Mouse (Mus musculus) splenic B cell, adult 2 months (primary cell): ENCODE data around the gene Hnrnpr.
A peak's percentile ranks its signal among the peaks of the same experiment; 100 is the strongest.

ENCODE experiments used
- DNase-seq: peaks from one replicate; pipeline ENCODE4 v3.0.0-alpha.2; 2011; ENCODE audit warnings: low read depth, low spot score
- H3K27me3 ChIP-seq: 2 replicates; pipeline ENCODE4 v1.6.1; 2012; ENCODE audit warnings: mild to moderate bottlenecking, low read length, moderate library complexity, mixed read lengths; ENCODE audit not compliant: control insufficient read depth, poor library complexity, insufficient read depth, severe bottlenecking
- H3K36me3 ChIP-seq: 2 replicates; pipeline ENCODE4 v1.6.1; 2012; ENCODE audit warnings: mild to moderate bottlenecking, low read length, moderate library complexity, mixed read lengths; ENCODE audit not compliant: control insufficient read depth, poor library complexity, insufficient read depth, severe bottlenecking

Gene Hnrnpr

DNA sequence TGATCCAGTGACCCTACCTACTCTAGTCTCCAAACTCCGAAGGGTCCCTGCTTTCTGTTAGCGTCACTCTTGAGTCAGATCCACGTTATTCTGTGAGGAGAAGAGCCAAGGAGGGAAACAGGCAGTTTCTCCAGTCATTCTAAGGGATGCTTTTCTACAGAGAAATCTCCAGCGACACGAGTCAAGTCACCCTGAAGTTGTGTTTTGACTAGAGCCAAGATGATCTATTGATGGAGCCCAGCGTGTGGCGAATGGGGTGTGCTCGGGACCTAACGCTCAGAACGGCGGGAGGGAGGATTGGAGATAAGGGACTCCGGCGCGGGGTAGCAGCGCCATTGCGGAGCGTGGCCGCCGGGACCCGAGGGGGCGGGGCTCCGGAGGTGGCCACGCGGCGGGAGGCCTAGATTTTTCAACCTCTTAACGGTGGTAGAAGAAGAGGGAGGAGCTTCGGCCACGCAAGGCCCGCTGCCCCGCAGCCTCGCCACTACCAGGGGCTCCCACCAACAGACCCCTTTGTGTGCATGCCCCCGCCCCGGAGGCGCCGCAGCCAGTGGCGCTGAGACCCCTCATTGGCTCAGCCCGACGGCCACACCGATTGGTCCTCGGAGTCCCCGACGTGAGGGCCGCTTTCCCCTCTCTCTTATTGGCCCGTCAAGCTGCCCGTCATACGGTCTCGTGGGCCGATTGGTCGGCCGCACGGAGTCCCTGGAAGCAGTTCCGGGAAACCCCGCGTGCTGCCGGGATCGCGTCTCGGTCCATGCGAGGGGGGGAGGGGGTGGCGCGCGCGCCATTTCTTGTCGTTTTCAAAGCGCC is at the start of gene Hnrnpr:
Gene Hnrnpr, plus strand, starts transcription at position 714 of the 813 bp plus-strand sequence.
- DNase-seq = peak; percentile 99

DNA sequence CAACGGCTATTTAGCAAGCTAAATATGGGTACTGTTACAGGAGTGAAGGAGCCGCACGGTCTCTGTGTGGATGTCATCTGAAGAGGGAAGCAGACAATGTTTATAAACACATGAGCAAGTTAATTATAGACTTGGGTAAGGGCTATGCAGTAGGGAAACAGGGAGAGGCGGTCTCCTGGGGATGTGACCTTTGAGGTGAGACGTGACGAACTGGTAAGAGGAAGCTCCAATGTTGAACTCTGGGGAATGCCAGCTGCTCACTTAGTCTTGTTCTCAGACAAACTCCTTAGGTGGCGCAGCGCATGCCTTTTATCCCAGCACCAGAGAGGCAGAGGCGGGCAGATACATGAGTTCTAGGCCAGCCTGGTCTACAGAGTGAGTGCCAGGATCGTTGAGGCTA is 48.8 kb upstream of the Hnrnpr start:
- H3K36me3 ChIP-seq = no peaks in the 10 kb centered on the region
- peak; percentile 65 for DNase-seq
- no peaks in the 10 kb centered on the region for H3K27me3 ChIP-seq

More for the DNA sequence above, at the start of gene Hnrnpr:
- no peaks in the 10 kb centered on the region for H3K27me3 ChIP-seq
- no peaks in the 10 kb centered on the region for H3K36me3 ChIP-seq

DNA sequence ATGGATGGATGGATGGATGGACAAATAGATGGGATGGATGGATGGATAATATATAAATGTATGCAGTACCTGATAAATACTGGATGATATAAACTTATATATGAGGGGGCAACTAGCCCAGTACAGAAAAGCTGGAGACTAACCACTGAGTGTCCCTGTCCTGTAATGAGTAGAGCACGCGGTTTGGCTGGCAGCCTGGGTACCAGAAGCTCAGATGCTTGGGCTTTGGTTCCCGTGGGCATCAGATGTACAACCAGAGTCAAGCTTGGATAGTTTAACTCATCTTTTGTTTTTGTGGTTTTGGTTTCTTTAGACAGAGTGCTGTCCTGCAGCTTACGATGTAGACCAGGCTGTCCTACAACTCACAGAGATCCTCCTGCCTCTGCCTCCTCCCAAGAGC is 47.2 kb upstream of the Hnrnpr start:
- no peak for DNase-seq
- no peaks in the 10 kb centered on the region for H3K36me3 ChIP-seq
- no peaks in the 10 kb centered on the region for H3K27me3 ChIP-seq

DNA sequence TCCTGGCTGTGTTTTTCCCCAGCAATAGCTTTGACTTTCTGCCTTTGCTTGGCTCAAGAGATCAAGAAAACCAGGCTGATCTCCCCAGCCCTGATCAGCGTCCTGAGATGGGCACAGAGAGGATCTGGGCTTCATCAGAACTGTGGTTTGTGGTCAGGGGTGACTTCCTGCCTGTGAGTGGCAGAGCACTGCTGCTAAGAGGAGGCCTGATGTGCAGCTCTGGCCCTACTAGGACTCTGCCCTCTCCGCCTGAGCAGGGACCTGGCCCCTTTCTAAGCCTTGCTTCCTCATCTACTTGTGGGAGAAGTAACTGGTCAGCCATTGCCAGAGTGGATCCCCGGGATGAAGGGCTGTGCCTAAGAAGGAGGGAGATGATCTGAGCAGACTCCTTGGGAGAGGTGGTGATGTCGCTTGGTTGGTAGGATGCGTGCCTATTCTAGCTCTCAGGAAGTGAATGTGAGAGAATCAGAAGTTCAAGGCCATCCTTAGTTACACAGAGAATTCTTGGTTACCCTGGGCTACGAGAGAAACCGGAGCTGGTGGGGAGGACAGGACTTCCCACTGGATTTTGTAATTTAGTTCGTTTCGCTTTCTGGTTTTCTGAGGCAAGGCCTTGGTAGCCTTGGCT is 43.9 kb upstream of the Hnrnpr start:
- peak; percentile 81 for DNase-seq
- Histone ChIP-seq H3K36me3 (no peaks in the 10 kb centered on the region), H3K27me3 (no peaks in the 10 kb centered on the region)

DNA sequence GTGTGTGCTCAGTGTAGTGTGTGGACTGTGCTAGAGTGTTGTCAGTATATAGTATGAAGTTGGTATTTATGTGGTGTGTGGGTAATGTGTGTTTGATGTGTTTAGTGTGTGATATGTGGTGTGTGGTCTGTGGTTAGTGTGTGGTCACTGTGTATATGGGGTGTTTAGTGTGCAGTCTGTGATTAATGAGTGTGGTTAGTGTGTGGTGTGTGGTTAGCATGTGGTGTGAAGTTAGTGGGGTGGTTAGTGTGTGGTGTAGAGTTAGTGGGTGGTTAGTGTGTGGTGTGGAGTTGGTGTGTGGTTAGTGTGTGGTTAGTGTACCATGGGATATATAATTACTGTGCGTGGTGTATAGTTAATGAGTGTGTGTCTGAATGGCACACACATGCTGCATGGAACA is 41.8 kb upstream of the Hnrnpr start:
- DNase-seq = no peak
- Histone ChIP-seq H3K27me3 (no peaks in the 10 kb centered on the region), H3K36me3 (no peaks in the 10 kb centered on the region)

DNA sequence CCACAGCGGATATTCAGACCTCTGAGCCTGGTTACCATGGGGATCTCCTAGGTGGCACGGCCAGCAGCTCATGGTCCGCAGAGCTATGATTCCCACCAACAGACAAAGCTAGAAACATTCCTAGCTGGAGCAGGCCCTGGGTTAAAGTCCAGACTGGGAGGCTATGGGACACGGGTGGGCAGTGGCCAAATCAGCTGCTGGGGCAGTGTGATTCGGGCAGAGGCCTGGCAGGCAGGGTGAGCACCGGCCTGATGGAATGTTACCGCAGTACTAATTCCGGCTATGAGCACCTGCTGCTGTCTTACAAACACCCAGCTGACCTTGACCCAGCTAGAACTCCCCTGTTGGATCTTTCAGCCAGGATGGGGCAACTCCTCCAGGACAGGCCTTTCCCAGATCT is 40.1 kb upstream of the Hnrnpr start:
- H3K27me3 ChIP-seq = no peaks in the 10 kb centered on the region
- no peak for DNase-seq
- no peaks in the 10 kb centered on the region for H3K36me3 ChIP-seq

DNA sequence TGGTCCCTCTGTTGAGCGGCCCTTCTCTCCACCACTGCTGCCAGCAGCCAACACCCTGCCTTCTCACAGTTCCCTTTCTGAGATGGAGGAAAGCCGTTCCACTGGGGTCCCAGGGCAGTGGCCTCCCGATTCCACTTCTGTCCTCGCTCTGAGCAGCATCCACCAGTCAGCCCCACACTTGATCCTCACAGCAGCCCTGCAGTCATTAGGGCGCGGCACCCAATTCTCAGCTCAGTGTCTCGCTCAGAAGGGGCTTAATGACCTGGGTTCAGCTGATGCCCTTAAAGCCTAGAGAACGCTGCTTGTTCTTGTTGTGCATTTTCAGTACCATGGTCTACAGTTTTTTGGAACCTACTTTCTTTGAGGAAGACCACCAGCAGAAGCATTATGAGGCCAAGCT is 29.6 kb upstream of the Hnrnpr start:
- H3K27me3 ChIP-seq = no peaks in the 10 kb centered on the region
- no peak for DNase-seq
- H3K36me3 ChIP-seq = no peaks in the 10 kb centered on the region

DNA sequence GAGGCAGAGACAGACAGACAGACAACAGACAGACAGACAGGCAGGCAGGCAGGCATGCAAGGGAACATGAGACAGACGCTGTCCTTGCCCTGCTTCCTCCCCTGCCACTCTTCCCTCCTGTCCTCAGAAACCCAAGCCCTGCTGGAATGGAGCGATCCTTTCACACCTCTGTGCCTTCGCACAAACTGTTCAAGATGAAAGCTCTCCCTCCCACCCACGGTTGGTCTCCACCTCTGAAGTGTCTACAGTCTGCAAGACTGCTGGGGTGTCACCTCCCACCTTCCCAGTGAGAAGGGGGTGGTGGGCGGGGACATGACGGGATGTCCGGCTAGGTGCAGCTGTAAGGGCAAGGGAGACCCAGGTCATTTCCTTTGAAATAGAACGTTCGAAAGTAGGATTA is 29.1 kb upstream of the Hnrnpr start:
- H3K36me3 ChIP-seq = no peaks in the 10 kb centered on the region
- DNase-seq = no peak

DNA sequence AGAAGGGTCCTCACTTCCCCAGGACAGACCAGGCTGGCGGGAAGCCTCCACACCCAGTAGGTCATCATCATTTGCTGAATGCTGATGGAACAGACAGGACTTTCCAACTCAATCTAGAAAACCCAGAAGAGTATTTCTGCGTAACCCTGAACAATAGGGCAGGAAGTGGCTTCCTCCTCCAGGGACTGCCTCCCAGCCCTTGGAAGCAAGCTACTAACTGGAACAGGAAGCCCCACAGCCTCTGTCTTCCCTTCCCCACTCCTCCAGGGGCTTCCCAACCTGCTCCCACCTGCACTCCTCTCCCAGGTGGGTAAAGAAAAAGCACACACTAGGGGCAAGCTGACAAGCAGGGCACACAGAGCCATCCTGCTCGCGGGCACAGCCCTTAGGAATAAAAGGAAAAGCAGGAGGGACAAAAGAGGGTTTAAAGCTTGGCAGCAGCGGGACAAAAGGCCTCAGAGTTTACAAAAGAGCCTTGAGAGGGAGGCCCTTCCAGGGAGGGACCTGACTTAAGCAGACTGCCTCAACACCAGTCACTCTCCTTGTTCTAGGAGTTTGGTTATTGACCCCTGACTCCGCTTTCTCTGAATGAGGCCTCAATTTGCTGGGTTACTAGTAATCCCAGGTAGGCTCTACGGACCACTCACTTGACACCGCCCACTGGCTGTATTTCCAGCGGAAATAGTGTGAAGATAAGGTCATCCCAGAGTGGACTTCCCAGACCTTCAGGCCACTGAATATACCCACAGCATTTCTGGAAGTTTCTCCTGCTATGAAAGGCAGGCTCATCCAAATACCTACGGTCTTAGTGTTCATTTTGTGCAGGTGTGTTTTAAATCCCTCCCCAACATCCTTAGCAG is 27.9 kb upstream of the Hnrnpr start:
- no peak for DNase-seq
- no peaks in the 10 kb centered on the region for H3K36me3 ChIP-seq
- no peaks in the 10 kb centered on the region for H3K27me3 ChIP-seq

More for the DNA sequence above, 29.1 kb upstream of the Hnrnpr start:
- H3K27me3 ChIP-seq = no peaks in the 10 kb centered on the region

DNA sequence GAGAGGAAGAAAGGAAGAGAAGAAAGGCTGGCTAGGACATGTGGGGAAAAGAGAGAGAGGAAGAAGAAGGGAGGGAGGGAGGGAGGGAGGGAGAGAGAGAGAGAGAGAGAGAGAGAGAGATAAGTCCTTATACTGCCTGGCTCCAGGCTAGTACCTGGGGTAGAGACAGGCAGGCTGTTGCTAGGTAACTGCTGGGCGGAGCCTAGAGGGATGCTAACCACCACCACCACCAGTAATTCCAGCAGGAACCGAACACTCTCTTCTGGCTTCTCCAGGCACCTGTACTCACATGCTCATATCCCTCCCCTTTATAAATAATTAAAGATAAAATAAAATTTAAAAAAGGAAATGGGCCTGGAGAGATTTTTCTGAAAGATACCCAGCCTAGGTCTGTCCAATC is 27.0 kb upstream of the Hnrnpr start:
- no peaks in the 10 kb centered on the region for H3K27me3 ChIP-seq
- no peaks in the 10 kb centered on the region for H3K36me3 ChIP-seq
- DNase-seq = no peak

DNA sequence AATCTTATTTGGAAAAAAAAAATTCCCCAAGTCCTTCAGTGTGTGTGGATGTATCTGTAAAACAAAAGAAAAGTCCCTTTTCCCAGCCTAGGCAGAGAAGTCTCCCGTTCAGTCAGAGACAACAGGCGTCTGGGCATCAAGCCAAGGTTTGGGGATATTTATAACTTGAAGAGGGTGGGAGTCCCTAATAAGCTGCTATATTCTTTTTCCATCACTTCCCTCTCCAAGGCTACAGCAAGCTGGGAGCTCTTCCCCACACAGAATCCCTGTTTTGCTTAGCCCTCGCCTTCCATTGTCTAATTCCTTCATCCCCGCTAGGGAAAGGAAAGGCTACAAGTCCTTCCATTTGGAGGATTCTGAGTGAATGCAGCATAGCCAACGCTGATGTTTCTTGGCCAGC is 26.3 kb upstream of the Hnrnpr start, which contains the start of gene Zfp46:
Gene Zfp46, plus strand, starts transcription at position 229 of the 400 bp plus-strand sequence.
- no peaks in the 10 kb centered on the region for H3K36me3 ChIP-seq
- H3K27me3 ChIP-seq = no peaks in the 10 kb centered on the region
- no peak for DNase-seq

DNA sequence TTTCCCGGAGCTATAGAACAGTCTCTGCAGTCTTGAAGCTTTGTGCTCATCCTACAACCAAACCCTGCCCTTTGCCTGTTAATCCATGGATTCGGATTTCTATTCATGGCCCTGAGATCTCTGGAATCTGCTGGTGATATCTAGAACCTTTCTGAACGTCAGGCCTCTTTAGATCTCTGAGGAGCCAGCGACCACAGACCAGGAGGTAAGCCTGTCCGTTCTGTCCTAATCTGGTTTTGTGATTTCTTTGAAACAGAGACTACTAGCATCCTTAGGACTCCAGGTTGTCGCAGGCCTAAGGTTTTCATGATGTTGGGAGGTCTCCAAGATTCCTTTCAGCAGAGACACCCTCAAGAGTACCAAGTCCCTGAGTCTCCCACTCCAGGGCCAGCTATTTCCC is 25.9 kb upstream of the Hnrnpr start:
- Histone ChIP-seq H3K36me3 (peaks cover 2% of the 10 kb centered on the region; the same call in 1 of the 2 replicates), H3K27me3 (no peaks in the 10 kb centered on the region)
- no peak for DNase-seq

DNA sequence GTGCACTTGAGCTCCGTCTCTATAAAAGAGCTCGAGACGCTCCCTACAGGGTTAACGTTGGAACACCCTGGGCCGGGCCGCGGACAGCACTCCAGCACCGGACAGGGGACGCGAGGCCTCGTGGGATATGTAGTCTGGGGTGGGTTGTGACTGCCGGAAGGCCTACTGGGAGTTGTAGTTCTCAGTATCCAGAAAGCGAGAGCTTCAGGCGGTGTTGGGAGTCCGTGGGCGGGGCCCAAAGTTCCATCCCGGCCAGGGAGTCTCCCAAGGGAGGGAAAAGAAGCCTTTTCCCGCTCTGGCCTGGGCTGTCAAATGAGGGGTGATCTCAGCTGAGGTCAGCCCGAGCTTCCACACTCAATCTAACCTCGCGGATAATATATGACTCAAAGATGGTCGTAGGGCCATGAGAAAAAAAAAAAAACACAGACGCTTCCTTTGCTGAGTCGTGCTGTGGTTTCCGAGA is 25.4 kb upstream of the Hnrnpr start:
- H3K36me3 ChIP-seq = peaks cover 6% of the 10 kb centered on the region
- DNase-seq = peak; percentile 89

DNA sequence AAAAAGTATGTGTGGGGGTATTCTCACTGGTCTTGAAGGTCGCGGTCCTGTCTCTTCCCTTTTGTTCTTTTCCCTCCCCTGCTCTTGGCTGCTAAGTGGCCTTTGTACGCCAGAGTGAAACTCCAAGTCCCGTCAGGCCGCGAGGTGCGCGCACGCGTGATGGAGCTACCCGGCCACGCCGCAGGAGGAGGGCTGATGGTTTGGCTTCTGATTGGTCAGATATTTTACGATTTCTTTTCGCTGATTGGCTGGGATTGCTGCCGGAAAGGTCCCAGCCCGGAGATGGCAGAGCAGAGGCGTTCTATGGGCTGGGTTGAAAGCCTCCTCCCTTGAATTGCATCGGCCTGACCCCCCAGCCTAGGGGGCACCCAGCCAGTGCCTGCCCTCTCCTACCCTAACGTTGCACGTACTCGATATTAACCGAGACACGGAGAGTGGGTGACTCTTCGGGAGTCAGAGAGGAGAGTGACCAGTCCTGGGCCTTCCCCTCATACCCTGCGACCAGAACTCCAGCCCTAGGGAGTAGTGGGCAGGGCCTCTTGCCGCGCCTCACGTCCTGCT is 24.9 kb upstream of the Hnrnpr start:
- Histone ChIP-seq H3K27me3 (no peaks in the 10 kb centered on the region), H3K36me3 (peaks cover 8% of the 10 kb centered on the region)
- peak; percentile 96 for DNase-seq

More for the DNA sequence above, 25.4 kb upstream of the Hnrnpr start:
- H3K27me3 ChIP-seq = no peaks in the 10 kb centered on the region
